Mouse (Mus musculus) hindbrain, embryonic 11.5 days (tissue): ENCODE measurements at regions not wholly inside any gene's neighbourhood (a gene's known extent, or its start where the extent isn't known, plus 50 kb on each side); places are given as distances from the start of the nearest gene placed in this dataset.
A peak's percentile ranks its signal among the peaks of the same experiment; 100 is the strongest.

Experiments
- ATAC-seq: fragments of 200-750 bp; cut with Nextera tagmentation; 2 replicates; pipeline ENCODE4 v1.8.0; 2017; ENCODE audit warnings: mild to moderate bottlenecking, moderate TSS enrichment, moderate library complexity; ENCODE audit not compliant: low FRiP score
- DNase-seq: peaks from one replicate; pipeline ENCODE4 v3.0.0-alpha.2; 2015; ENCODE audit warnings: low spot score
- H3K27ac ChIP-seq: fragments of 300-500 bp; sonication (generic); 2 replicates; pipeline ENCODE4 v1.5.1; 2014; ENCODE audit warnings: mild to moderate bottlenecking, low read depth, low read length
- H3K27me3 ChIP-seq: fragments of 300-500 bp; sonication (generic); 2 replicates; pipeline ENCODE4 v1.6.1; 2014; ENCODE audit warnings: mild to moderate bottlenecking, low read length, moderate library complexity, mixed read lengths; ENCODE audit not compliant: control insufficient read depth, insufficient read depth
- H3K36me3 ChIP-seq: fragments of 300-500 bp; sonication (generic); 2 replicates; pipeline ENCODE4 v1.6.1; 2014; ENCODE audit warnings: mild to moderate bottlenecking, low read length, moderate library complexity, mixed read lengths; ENCODE audit not compliant: control insufficient read depth, insufficient read depth
- H3K4me1 ChIP-seq: fragments of 300-500 bp; sonication (generic); replicated peaks from 2 replicates; pipeline ENCODE4 v1.6.1; 2014; ENCODE audit warnings: low read length, mixed read lengths; ENCODE audit not compliant: control insufficient read depth, insufficient read depth
- H3K4me2 ChIP-seq: fragments of 300-500 bp; sonication (generic); replicated peaks from 2 replicates; pipeline ENCODE4 v1.6.1; 2014; ENCODE audit warnings: mild to moderate bottlenecking, low read depth, low read length
- H3K4me3 ChIP-seq: fragments of 300-500 bp; sonication (generic); 2 replicates; pipeline ENCODE4 v1.5.1; 2014; ENCODE audit warnings: low read depth, low read length
- H3K9ac ChIP-seq: fragments of 300-500 bp; sonication (generic); 2 replicates; pipeline ENCODE4 v1.6.1; 2014; ENCODE audit warnings: low read depth, low read length
- H3K9me3 ChIP-seq: fragments of 300-500 bp; sonication (generic); 2 replicates; pipeline ENCODE4 v1.6.1; 2016; ENCODE audit warnings: low read length; ENCODE audit not compliant: control insufficient read depth
- WGBS: fragments of 180-500 bp; shearing (Covaris S2); extraction: QIAGEN DNeasy Blood & Tissue Kit; methylation state at CpG from one replicate; pipeline ENCODE4 v1.1.7; 2014; 5-methylcytosine and 5-hydroxymethylcytosine counted together

GRCm38 (mm10) chr9:52591188-52591587 is 88.4 kb downstream of the AI593442 start:
- no peak for ATAC-seq
- no peak for DNase-seq
- no peak overlapping the region for H3K4me2 ChIP-seq

GRCm38 (mm10) chr9:52574066-52574465 is 105.5 kb downstream of the AI593442 start:
- Histone ChIP-seq H3K4me2 (no peak overlapping the region), H3K36me3 (no peaks in the 10 kb centered on the region), H3K4me3 (no peak overlapping the region), H3K27me3 (no peaks in the 10 kb centered on the region), H3K9ac (no peak overlapping the region), H3K4me1 (no peaks in the 10 kb centered on the region), H3K27ac (no peak overlapping the region), H3K9me3 (no peaks in the 10 kb centered on the region)
- DNase-seq (no peak), ATAC-seq (no peak)
- WGBS, result 82% methylated on average over 4 of the region's 4 CpGs

More at GRCm38 (mm10) chr9:52591188-52591587, 88.4 kb downstream of the AI593442 start:
- no peak overlapping the region for H3K4me3 ChIP-seq
- H3K9ac ChIP-seq, result no peak overlapping the region
- H3K4me1 ChIP-seq, result no peaks in the 10 kb centered on the region
- H3K9me3 ChIP-seq, result no peaks in the 10 kb centered on the region
- no peaks in the 10 kb centered on the region for H3K36me3 ChIP-seq
- H3K27ac ChIP-seq, result no peak overlapping the region
- no peaks in the 10 kb centered on the region for H3K27me3 ChIP-seq
- WGBS, result 74% methylated on average over 3 of the region's 3 CpGs

GRCm38 (mm10) chr9:52551577-52552281 is 127.9 kb downstream of the AI593442 start:
- no peaks in the 10 kb centered on the region for H3K4me1 ChIP-seq
- no peaks in the 10 kb centered on the region for H3K36me3 ChIP-seq
- H3K9ac ChIP-seq, result no peak overlapping the region
- H3K27me3 ChIP-seq, result no peaks in the 10 kb centered on the region
- H3K9me3 ChIP-seq, result no peaks in the 10 kb centered on the region
- no peak overlapping the region for H3K4me3 ChIP-seq
- DNase-seq (no peak), ATAC-seq (no peak)
- no peak overlapping the region for H3K27ac ChIP-seq
- H3K4me2 ChIP-seq, result no peak overlapping the region
- WGBS, result 72% methylated on average over 2 of the region's 2 CpGs

GRCm38 (mm10) chr9:52546071-52546470 is 133.5 kb downstream of the AI593442 start:
- DNase-seq, result no peak
- no peak for ATAC-seq
- no peaks in the 10 kb centered on the region for H3K4me1 ChIP-seq
- H3K9me3 ChIP-seq, result no peaks in the 10 kb centered on the region
- H3K27me3 ChIP-seq, result no peaks in the 10 kb centered on the region
- H3K4me2 ChIP-seq, result no peak overlapping the region
- no peaks in the 10 kb centered on the region for H3K36me3 ChIP-seq
- no peak overlapping the region for H3K27ac ChIP-seq
- no peak overlapping the region for H3K9ac ChIP-seq
- H3K4me3 ChIP-seq, result no peak overlapping the region
- WGBS, result 75% methylated on average over 2 of the region's 2 CpGs

- Histone ChIP-seq H3K4me3 (no peak overlapping the region), H3K9ac (no peak overlapping the region), H3K9me3 (no peaks in the 10 kb centered on the region), H3K4me2 (no peak overlapping the region), H3K27me3 (no peaks in the 10 kb centered on the region), H3K36me3 (no peaks in the 10 kb centered on the region), H3K27ac (no peak overlapping the region), H3K4me1 (no peaks in the 10 kb centered on the region)
- ATAC-seq (no peak), DNase-seq (no peak)
- WGBS, result 84% methylated on average over 3 of the region's 3 CpGs
These were observed 140.5 kb downstream of the AI593442 start for GRCm38 (mm10) chr9:52539086-52539485.

- Histone ChIP-seq H3K36me3 (no peaks in the 10 kb centered on the region), H3K27me3 (no peaks in the 10 kb centered on the region), H3K4me3 (no peak overlapping the region), H3K4me2 (no peak overlapping the region), H3K4me1 (no peaks in the 10 kb centered on the region), H3K9me3 (no peaks in the 10 kb centered on the region), H3K9ac (no peak overlapping the region), H3K27ac (no peak overlapping the region)
- 89% methylated on average over 6 of the region's 6 CpGs for WGBS
- ATAC-seq (no peak), DNase-seq (no peak)
These were observed 150.1 kb downstream of the AI593442 start for GRCm38 (mm10) chr9:52529444-52529915.

GRCm38 (mm10) chr9:52500487-52500886 is 179.1 kb downstream of the AI593442 start:
- no peak overlapping the region for H3K4me3 ChIP-seq
- no peaks in the 10 kb centered on the region for H3K27me3 ChIP-seq
- ATAC-seq, result no peak
- no peak overlapping the region for H3K9ac ChIP-seq
- 90% methylated on average over 3 of the region's 3 CpGs for WGBS
- H3K4me1 ChIP-seq, result no peaks in the 10 kb centered on the region
- H3K27ac ChIP-seq, result no peak overlapping the region
- no peak overlapping the region for H3K4me2 ChIP-seq
- no peaks in the 10 kb centered on the region for H3K9me3 ChIP-seq
- H3K36me3 ChIP-seq, result no peaks in the 10 kb centered on the region
- DNase-seq, result no peak

- H3K9ac ChIP-seq, result no peak overlapping the region
- 63% methylated on average over 8 of the region's 8 CpGs for WGBS
- DNase-seq, result peak; percentile 46
These were observed 183.9 kb downstream of the AI593442 start for GRCm38 (mm10) chr9:52495483-52496270.

More at GRCm38 (mm10) chr9:52495483-52496270, 183.9 kb downstream of the AI593442 start:
- H3K27ac ChIP-seq, result no peak overlapping the region
- no peaks in the 10 kb centered on the region for H3K36me3 ChIP-seq
- H3K4me1 ChIP-seq, result no peaks in the 10 kb centered on the region
- no peaks in the 10 kb centered on the region for H3K27me3 ChIP-seq
- no peak for ATAC-seq
- no peak overlapping the region for H3K4me3 ChIP-seq
- no peaks in the 10 kb centered on the region for H3K9me3 ChIP-seq
- no peak overlapping the region for H3K4me2 ChIP-seq
